Mouse (Mus musculus): ENCODE data around the gene Atxn1. TPM values are rescaled to one million over a fixed set of nuclear protein-coding genes. Genes with fewer than 3 reads are reported as not detected.

Atxn1 gene
- polyA plus RNA-seq, 1 experiment from 2014 or later, result 1.6 TPM

DNA sequence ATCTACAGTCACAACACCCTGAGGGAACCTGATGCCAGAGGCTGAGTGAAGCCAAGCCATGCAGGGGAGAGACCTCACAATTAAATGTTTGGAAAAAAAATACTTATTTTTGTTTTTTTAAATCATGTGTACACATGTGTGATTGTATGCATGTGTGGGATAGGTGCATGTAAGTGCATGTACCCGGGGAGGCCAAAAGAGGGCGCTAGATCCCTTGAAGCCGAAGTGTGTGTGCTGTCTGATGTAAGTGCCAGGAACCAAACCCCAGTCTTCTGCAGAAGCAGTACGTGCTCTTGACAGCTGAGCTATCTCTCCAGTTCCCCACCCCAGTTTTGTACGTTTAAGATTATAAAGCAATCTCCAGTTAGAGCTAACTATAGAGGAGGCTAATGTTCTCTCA is 186.1 kb downstream of the Atxn1 start:
- Histone ChIP-seq H3K27ac (no peak overlapping the region), H3K4me1 (peaks cover 15% of the 10 kb centered on the region), H3K9me3 (no peaks in the 10 kb centered on the region), H3K36me3 (replicated peaks) (no peaks in the 10 kb centered on the region), H3K4me3 (no peak overlapping the region), H3K27me3 (ENCODE audit: poor library complexity, severe bottlenecking) (no peaks in the 10 kb centered on the region; the same call in 1 of the 2 replicates)
- no peak for DNase-seq (ENCODE audit: extremely low spot score, low spot score)
- 92% methylated on average over 5 of the region's 5 CpGs for WGBS

DNA sequence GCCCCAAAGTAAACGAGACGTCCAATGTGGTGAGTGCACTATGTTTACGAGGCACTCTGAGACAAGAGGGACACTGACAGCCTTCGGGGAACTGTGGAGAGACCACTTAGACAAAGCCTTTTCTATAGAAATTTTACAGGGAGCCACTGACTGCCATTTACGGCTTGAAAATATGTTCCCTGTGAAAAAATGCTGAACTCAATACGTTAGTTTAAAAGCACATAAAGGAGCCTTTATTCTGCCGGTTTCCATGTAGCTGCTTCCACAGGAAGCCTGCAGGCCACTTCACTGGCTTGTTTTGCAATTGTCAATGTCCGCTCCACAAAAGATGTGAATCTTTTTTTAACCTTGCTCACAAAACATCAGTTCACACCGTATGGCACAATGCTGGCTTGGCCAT is 186.6 kb downstream of the Atxn1 start:
- Histone ChIP-seq H3K27ac (peak overlapping the region; percentile 31; the same call in 1 of the 2 replicates), H3K27me3 (ENCODE audit: poor library complexity, severe bottlenecking) (no peaks in the 10 kb centered on the region; the same call in 1 of the 2 replicates), H3K4me3 (no peak overlapping the region), H3K9me3 (no peaks in the 10 kb centered on the region), H3K4me1 (peaks cover 18% of the 10 kb centered on the region), H3K36me3 (replicated peaks) (no peaks in the 10 kb centered on the region)
- WGBS, result 48% methylated on average over 9 of the region's 9 CpGs
- DNase-seq (ENCODE audit: extremely low spot score, low spot score), result no peak

DNA sequence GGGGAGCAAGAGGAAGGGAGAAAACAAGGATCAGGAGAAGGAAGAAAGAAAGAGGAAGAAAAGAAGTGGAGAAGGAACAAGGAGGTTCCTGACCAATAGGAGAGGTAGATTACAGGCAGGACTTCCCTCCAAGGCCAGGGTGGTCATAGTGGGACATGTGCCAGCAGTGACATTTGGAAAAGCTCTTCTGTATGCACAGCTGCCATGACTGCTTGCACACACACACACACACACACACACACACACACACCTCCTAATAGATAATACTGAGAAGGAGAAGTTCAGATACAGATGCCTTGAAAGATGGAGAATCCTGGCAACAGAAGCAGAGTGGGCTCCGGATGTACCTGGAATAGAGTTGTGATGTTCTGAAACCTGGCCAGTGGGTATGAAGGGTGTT is 189.3 kb downstream of the Atxn1 start:
- 96% methylated on average over 1 of the region's 1 CpGs for WGBS
- Histone ChIP-seq H3K4me1 (peaks cover 18% of the 10 kb centered on the region), H3K9me3 (no peaks in the 10 kb centered on the region), H3K27ac (no peak overlapping the region), H3K36me3 (replicated peaks) (no peaks in the 10 kb centered on the region), H3K27me3 (ENCODE audit: poor library complexity, severe bottlenecking) (no peaks in the 10 kb centered on the region; the same call in 1 of the 2 replicates), H3K4me3 (no peak overlapping the region)
- no peak for DNase-seq (ENCODE audit: extremely low spot score, low spot score)

DNA sequence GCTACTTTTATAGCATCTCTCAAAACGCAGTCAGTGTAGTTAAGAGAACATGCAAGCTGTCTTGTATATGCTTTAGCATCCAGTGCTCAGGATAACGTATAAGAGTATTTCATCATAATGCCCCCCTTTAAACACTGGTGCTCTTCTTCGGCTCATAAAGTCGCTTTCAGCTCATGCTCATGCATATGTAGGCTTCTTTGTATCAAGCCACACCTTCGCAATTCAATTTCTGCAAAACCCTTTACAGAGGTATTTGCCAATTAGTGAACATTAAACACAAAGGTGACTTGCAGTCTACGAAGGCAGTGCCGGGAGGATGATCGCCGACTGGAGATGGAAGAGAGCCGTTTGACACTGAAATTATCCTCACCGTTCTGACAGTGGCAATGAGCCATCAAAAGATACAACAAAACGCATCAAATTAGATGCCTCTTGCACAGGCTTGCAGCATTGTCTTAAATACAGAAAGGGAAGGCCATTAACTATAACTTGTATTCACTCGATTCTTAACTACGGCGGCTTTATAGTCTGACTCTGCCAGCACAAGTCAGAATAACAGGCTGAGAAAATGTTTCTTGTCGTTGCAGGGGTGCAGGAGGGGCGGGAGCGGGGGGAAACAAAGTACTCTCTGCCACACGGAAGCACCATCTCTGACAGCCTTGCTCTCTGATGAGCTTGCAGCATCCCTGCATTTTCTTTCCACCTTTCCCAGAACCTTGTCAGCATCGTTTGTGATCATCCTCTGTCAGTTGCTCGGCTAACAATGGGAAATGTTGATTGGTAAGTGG is 191.2 kb downstream of the Atxn1 start:
- H3K4me1 ChIP-seq, result peaks cover 18% of the 10 kb centered on the region
- no peak overlapping the region for H3K4me3 ChIP-seq
- no peaks in the 10 kb centered on the region for H3K36me3 ChIP-seq (replicated peaks)
- no peak for DNase-seq (ENCODE audit: extremely low spot score, low spot score)
- no peaks in the 10 kb centered on the region; the same call in 1 of the 2 replicates for H3K27me3 ChIP-seq (ENCODE audit: poor library complexity, severe bottlenecking)
- H3K27ac ChIP-seq, result no peak overlapping the region
- 78% methylated on average over 21 of the region's 21 CpGs for WGBS
- H3K9me3 ChIP-seq, result no peaks in the 10 kb centered on the region

DNA sequence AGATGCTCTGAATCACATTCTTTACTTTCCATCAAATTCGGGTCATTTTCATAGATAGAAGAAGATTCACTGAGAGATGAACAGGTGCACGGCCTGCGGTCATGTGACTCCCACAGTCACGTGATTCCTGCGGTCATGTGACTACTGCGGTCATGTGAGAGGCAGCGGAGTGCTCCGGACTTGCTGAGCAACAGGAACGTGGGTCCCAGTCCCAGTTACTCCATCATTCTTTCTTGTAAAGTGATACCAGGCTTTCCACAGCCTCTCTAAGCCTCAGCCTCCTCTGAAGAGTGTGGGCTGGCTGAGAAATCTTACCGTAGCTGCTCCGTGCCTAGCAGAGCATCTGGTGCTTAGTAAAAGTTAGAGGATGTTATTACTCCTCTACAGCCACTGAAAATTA is 195.1 kb downstream of the Atxn1 start:
- H3K36me3 ChIP-seq (replicated peaks), result no peaks in the 10 kb centered on the region
- WGBS, result 93% methylated on average over 11 of the region's 11 CpGs
- H3K27ac ChIP-seq, result no peak overlapping the region
- no peaks in the 10 kb centered on the region for H3K9me3 ChIP-seq
- no peak for DNase-seq (ENCODE audit: extremely low spot score, low spot score)
- H3K27me3 ChIP-seq (ENCODE audit: poor library complexity, severe bottlenecking), result no peaks in the 10 kb centered on the region
- peaks cover 9% of the 10 kb centered on the region for H3K4me1 ChIP-seq
- no peak overlapping the region for H3K4me3 ChIP-seq

DNA sequence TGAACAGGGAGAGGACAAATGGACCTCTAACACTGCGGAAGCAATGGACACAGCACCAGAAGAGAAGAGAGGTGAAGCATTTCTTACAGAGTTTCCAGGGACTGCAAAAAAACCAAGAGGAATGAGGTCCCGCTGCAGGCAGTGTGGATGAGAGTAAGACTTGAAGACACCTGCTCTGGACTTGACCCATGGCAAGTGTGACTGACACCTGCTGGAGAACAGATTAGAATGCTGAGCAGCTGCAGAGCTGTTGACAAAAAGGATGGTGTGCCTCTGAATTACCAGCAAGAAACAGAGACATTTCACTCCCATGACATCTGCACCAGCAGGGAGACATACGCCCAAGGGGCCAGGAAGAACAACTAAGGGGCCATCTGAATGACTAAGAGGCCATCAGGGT is 196.6 kb downstream of the Atxn1 start:
- H3K4me3 ChIP-seq, result no peak overlapping the region
- no peak overlapping the region for H3K27ac ChIP-seq
- H3K9me3 ChIP-seq, result no peaks in the 10 kb centered on the region
- 87% methylated on average over 3 of the region's 3 CpGs for WGBS
- no peaks in the 10 kb centered on the region for H3K36me3 ChIP-seq (replicated peaks)
- DNase-seq (ENCODE audit: extremely low spot score, low spot score), result no peak
- H3K27me3 ChIP-seq (ENCODE audit: poor library complexity, severe bottlenecking), result no peaks in the 10 kb centered on the region
- H3K4me1 ChIP-seq, result peaks cover under 1% of the 10 kb centered on the region

DNA sequence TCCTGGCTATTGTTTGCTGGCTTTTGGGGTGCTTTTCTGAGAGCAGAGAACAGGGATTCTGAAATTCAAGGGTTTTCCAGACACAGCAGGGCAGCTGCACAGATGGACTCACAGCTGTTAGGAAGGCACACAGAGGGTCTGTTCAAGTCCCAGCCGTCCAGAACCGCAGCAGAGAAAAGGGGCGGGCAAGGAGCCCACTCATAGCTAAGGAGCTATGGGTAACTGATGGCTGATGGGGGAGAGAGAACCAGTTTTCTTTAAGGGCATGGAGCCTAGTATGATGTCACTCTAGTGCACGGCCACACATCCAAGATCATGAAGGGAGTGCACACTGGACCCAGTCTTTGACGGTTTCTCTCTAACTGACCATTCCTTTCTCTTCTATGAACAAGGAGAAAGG is 200.5 kb downstream of the Atxn1 start:
- DNase-seq (ENCODE audit: extremely low spot score, low spot score), result no peak
- Histone ChIP-seq H3K9me3 (no peaks in the 10 kb centered on the region), H3K27me3 (ENCODE audit: poor library complexity, severe bottlenecking) (no peaks in the 10 kb centered on the region), H3K4me3 (no peak overlapping the region), H3K27ac (no peak overlapping the region), H3K4me1 (no peaks in the 10 kb centered on the region), H3K36me3 (replicated peaks) (no peaks in the 10 kb centered on the region)
- 89% methylated on average over 5 of the region's 5 CpGs for WGBS

DNA sequence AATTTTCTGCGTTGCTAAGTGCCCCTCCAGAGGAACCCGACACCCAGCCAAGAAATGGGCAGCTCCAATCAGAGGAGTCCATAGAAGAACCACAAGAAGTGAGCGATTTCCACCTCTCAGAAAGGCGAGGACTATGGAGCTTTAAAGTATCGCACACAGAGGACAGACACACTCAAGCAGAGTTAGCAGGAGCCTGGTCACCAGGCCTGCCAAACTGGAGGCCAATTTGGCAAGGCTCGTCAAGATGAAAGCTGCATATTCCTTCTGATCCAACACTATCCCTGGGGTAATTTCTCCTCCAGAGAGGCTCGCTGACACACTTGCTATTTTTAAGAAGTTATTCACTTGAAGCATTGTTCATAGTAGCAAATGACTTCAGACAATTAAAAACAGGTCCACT is 202.5 kb downstream of the Atxn1 start:
- no peaks in the 10 kb centered on the region for H3K27me3 ChIP-seq (ENCODE audit: poor library complexity, severe bottlenecking)
- H3K9me3 ChIP-seq, result no peaks in the 10 kb centered on the region
- H3K27ac ChIP-seq, result no peak overlapping the region
- no peaks in the 10 kb centered on the region for H3K4me1 ChIP-seq
- H3K4me3 ChIP-seq, result no peak overlapping the region
- WGBS, result 82% methylated on average over 7 of the region's 7 CpGs
- H3K36me3 ChIP-seq (replicated peaks), result no peaks in the 10 kb centered on the region
- no peak for DNase-seq (ENCODE audit: extremely low spot score, low spot score)

DNA sequence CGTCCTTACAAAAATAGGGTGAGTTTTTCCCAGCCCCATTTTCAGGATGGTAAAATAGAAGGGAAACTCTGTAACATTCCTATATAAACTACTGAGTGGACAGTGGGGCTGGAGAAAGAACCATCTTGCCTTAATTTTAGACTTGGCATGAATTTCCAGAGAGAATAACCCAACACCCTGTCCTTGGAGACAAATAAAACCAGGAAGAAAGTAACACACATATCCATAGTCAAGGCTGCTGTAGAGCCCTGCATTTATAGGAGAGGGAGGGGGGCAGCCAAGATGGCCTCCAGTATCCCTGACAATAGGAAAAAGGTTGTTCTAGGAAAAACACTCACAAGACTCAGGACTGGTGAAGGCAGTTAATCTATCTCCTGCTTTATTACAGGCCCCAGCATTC is 210.3 kb downstream of the Atxn1 start:
- Histone ChIP-seq H3K27me3 (ENCODE audit: poor library complexity, severe bottlenecking) (no peaks in the 10 kb centered on the region), H3K4me3 (no peak overlapping the region), H3K9me3 (no peaks in the 10 kb centered on the region), H3K4me1 (peaks cover 13% of the 10 kb centered on the region), H3K36me3 (replicated peaks) (no peaks in the 10 kb centered on the region), H3K27ac (no peak overlapping the region)
- no peak for DNase-seq (ENCODE audit: extremely low spot score, low spot score)
- 92% methylated on average over 1 of the region's 1 CpGs for WGBS

DNA sequence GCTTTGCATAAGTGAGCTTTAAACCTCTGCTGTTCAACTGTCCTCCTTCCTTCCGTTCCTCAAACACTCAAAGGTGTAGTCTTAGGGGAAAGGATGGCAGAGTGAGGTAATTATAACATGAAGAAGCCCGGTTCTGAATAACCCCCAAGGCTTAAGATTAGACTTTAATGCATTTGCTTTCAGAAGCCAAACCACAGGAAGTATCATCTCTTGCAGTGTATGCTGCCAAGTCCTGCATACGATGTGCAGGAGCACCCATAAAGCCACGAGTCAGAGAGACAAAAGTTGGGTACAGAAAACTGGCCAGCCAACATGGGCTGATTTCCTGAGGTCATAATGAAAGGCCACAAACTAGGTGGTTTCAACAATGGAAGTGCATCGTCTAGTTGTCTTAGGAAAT is 212.3 kb downstream of the Atxn1 start:
- no peak overlapping the region for H3K4me3 ChIP-seq
- no peaks in the 10 kb centered on the region for H3K36me3 ChIP-seq (replicated peaks)
- peaks cover 25% of the 10 kb centered on the region for H3K4me1 ChIP-seq
- no peak for DNase-seq (ENCODE audit: extremely low spot score, low spot score)
- H3K27me3 ChIP-seq (ENCODE audit: poor library complexity, severe bottlenecking), result no peaks in the 10 kb centered on the region
- H3K27ac ChIP-seq, result no peak overlapping the region
- WGBS, result 71% methylated on average over 5 of the region's 5 CpGs
- H3K9me3 ChIP-seq, result no peaks in the 10 kb centered on the region

DNA sequence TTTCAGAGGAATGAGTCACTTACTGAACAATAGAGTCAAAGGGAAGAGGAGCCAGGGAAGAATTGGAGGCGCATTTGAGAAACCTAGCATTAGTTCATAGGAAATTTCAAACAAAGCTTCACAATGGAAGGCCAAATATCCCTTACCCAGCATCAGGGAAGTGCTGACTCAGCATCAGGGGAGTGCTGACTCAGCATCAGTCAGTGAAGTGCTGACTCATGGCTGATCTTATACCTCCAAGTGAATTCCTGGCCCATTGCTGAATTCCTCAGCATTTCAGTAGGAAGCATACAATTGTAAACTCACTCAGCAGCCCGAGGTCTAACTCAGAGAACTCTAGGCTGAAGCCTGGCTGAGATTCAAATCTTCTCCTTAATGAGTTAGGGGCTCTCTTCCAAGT is 213.6 kb downstream of the Atxn1 start:
- H3K4me3 ChIP-seq, result no peak overlapping the region
- H3K9me3 ChIP-seq, result no peaks in the 10 kb centered on the region
- WGBS, result 80% methylated on average over 2 of the region's 2 CpGs
- no peaks in the 10 kb centered on the region for H3K27me3 ChIP-seq (ENCODE audit: poor library complexity, severe bottlenecking)
- H3K27ac ChIP-seq, result no peak overlapping the region
- no peak for DNase-seq (ENCODE audit: extremely low spot score, low spot score)
- no peaks in the 10 kb centered on the region for H3K36me3 ChIP-seq (replicated peaks)
- H3K4me1 ChIP-seq, result peaks cover 29% of the 10 kb centered on the region

DNA sequence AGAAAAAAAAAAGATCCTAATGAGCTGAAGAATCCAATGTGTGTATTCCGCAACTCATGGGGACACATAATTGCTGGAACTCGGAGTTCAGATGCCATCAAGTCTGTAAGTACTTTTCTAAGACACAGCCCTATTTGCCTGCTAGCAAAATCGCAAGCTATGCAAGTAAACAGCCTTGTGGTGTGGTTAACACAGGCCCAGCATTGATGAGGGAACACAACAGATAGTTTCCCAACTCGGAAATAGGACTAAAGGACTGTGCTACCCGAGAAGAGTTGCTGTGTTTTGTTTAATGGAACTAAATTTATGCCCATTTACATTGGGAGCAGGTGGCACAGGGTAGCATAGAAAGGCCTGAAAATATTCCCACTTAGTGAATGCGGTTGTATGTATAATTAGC is 214.2 kb downstream of the Atxn1 start:
- no peaks in the 10 kb centered on the region for H3K36me3 ChIP-seq (replicated peaks)
- H3K9me3 ChIP-seq, result no peaks in the 10 kb centered on the region
- peaks cover 33% of the 10 kb centered on the region for H3K4me1 ChIP-seq
- no peak for DNase-seq (ENCODE audit: extremely low spot score, low spot score)
- no peaks in the 10 kb centered on the region for H3K27me3 ChIP-seq (ENCODE audit: poor library complexity, severe bottlenecking)
- H3K27ac ChIP-seq, result no peak overlapping the region
- WGBS, result 79% methylated on average over 6 of the region's 6 CpGs
- no peak overlapping the region for H3K4me3 ChIP-seq

DNA sequence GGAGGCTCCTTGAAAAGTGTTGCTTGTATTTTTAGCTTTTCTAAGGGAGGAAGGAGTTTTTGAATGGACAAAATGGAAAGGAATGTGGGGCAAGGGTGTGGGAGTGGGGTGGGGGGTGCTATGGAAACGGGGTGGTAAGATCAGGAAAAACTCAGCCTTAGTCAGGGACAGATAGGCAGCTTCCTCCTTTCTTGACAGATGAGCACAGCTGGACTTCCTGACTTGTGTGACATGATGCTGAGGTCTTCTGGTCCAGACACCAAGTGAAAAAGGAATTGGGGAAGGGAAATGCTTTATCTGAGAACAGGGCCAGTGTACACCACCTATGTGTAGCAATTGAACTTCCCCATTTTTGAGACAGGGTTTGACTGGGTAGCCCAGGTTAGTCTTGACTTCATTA is 214.9 kb downstream of the Atxn1 start:
- peak overlapping the region; percentile 51; the same call in 1 of the 2 replicates for H3K27ac ChIP-seq
- 67% methylated on average over 1 of the region's 1 CpGs for WGBS
- DNase-seq (ENCODE audit: extremely low spot score, low spot score), result no peak

More for the DNA sequence above, 214.9 kb downstream of the Atxn1 start:
- Histone ChIP-seq H3K4me1 (peaks cover 33% of the 10 kb centered on the region), H3K9me3 (no peaks in the 10 kb centered on the region), H3K36me3 (replicated peaks) (no peaks in the 10 kb centered on the region), H3K4me3 (no peak overlapping the region), H3K27me3 (ENCODE audit: poor library complexity, severe bottlenecking) (no peaks in the 10 kb centered on the region)

Measured in forebrain, embryonic 10.5 days (tissue).